Mouse (Mus musculus) hindbrain, embryonic 16.5 days (tissue): ENCODE results near the gene Son. TPM values are rescaled to one million over a fixed set of nuclear protein-coding genes. Genes with fewer than 3 reads are reported as not detected.

ENCODE experiments used
- ATAC-seq: fragments of 200-750 bp; cut with Nextera tagmentation; 2 replicates; pipeline ENCODE4 v1.8.0; 2017; ENCODE audit warnings: moderate TSS enrichment, moderate library complexity
- H3K27ac ChIP-seq: fragments of 300-500 bp; sonication (generic); 2 replicates; pipeline ENCODE4 v1.5.1; 2014; ENCODE audit warnings: low read depth, mild to moderate bottlenecking, control low read depth, low read length, moderate library complexity
- H3K27me3 ChIP-seq: fragments of 300-500 bp; sonication (generic); replicated peaks from 2 replicates; pipeline ENCODE4 v1.6.1; 2014; ENCODE audit warnings: low read length; ENCODE audit not compliant: control insufficient read depth, insufficient read depth
- H3K36me3 ChIP-seq: fragments of 300-500 bp; sonication (generic); 2 replicates; pipeline ENCODE4 v1.6.1; 2014; ENCODE audit warnings: mild to moderate bottlenecking, low read length, moderate library complexity, mixed read lengths; ENCODE audit not compliant: control insufficient read depth, insufficient read depth
- H3K4me1 ChIP-seq: fragments of 300-500 bp; sonication (generic); 2 replicates; pipeline ENCODE4 v1.6.1; 2014; ENCODE audit warnings: low read depth, low read length; ENCODE audit not compliant: control insufficient read depth, insufficient read depth
- H3K4me2 ChIP-seq: fragments of 300-500 bp; sonication (generic); 2 replicates; pipeline ENCODE4 v1.6.1; 2014; ENCODE audit warnings: mild to moderate bottlenecking, low read length, control low read depth, moderate library complexity
- H3K4me3 ChIP-seq: fragments of 300-500 bp; sonication (generic); 2 replicates; pipeline ENCODE4 v1.5.1; 2014; ENCODE audit warnings: mild to moderate bottlenecking, low read length, control low read depth, moderate library complexity
- H3K9ac ChIP-seq: fragments of 300-500 bp; sonication (generic); 2 replicates; pipeline ENCODE4 v1.6.1; 2014; ENCODE audit warnings: low read depth, mild to moderate bottlenecking, control low read depth, low read length, moderate library complexity
- H3K9me3 ChIP-seq: fragments of 300-500 bp; sonication (generic); 2 replicates; pipeline ENCODE4 v1.6.1; 2014; ENCODE audit warnings: mild to moderate bottlenecking, low read length, moderate library complexity; ENCODE audit not compliant: control insufficient read depth
- WGBS: fragments of 180-500 bp; shearing (Covaris S2); extraction: QIAGEN DNeasy Blood & Tissue Kit; methylation state at CpG from one replicate; pipeline ENCODE4 v1.1.7; 2014; 5-methylcytosine and 5-hydroxymethylcytosine counted together
- polyA plus RNA-seq: library from polyadenylated mRNA; unstranded; fragments of >200 nt; fragmentation: Nextera tagmentation; extraction: Ambion mirVana; gene quantifications from 2 replicates; pipeline ENCODE4 v1.2.1, GENCODE M21; 2015

The Son gene
- polyA plus RNA-seq, 1 experiment from 2014 or later, result 89.4 TPM

DNA sequence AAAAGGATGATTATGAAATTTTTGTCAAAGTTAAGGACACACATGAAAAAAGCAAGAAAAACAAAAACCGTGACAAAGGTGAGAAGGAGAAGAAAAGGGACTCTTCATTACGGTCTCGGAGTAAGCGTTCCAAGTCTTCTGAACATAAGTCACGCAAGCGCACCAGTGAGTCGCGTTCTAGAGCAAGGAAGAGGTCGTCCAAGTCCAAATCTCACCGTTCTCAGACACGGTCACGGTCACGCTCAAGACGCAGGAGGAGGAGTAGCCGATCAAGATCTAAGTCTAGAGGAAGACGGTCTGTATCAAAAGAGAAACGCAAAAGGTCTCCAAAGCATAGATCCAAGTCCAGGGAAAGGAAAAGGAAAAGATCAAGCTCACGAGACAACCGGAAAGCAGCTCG, 12.5 kb downstream of the Son start:
- H3K4me2 ChIP-seq, result no peak overlapping the region
- H3K4me3 ChIP-seq, result no peak overlapping the region
- WGBS, result 98% methylated on average over 20 of the region's 20 CpGs
- H3K36me3 ChIP-seq, result peaks cover 75% of the 10 kb centered on the region
- H3K27ac ChIP-seq, result no peak overlapping the region
- no peak for ATAC-seq
- H3K9me3 ChIP-seq, result no peaks in the 10 kb centered on the region
- H3K4me1 ChIP-seq, result no peaks in the 10 kb centered on the region
- H3K27me3 ChIP-seq, result no peaks in the 10 kb centered on the region
- no peak overlapping the region for H3K9ac ChIP-seq

DNA sequence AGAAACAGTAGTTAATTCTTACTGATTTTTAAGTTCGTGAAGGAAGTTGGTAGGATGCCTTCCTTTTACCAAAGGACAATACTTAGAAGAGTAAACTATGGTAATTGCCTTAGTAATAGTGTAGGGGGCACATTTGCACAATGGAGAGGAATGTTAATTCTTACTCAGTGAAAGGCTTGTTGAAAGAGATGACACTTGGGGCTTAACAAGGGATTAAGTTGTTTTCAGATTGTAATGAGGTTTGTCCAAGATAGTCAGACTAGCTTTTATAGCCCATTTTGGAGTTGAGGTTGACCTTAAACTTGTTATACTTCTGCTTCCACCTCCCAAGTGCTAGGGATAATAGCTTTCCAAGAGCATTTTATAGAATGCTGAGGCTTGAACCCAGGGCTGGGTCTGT, 14.1 kb downstream of the Son start:
- no peak overlapping the region for H3K4me3 ChIP-seq
- H3K9me3 ChIP-seq, result no peaks in the 10 kb centered on the region
- no peak overlapping the region for H3K9ac ChIP-seq
- ATAC-seq, result no peak
- no peak overlapping the region for H3K4me2 ChIP-seq
- no peaks in the 10 kb centered on the region for H3K27me3 ChIP-seq
- no peak overlapping the region for H3K27ac ChIP-seq
- peaks cover 72% of the 10 kb centered on the region for H3K36me3 ChIP-seq
- no peaks in the 10 kb centered on the region for H3K4me1 ChIP-seq
- WGBS, result 56% methylated on average over 1 of the region's 1 CpGs

DNA sequence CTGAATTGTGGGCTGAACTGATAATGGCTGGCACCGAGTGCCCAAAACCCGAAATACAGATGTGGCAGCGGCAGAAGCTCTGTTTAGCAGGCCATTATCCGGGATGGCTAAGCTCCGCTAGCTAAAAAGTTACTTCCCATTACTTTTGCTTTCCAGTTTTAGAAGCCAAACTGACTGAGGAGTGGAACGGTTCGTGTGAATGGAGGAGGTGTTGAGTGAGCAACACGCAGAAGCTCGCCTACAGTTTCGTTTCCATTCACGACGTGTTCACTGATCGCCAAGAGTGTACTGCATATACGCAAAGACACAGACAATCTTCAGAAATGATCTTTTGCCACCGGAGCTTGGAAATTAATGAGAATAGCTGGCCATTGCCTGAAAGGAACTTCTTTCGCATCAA, 15.0 kb downstream of the Son start:
- Histone ChIP-seq H3K4me1 (no peaks in the 10 kb centered on the region), H3K9me3 (no peaks in the 10 kb centered on the region), H3K36me3 (peaks cover 69% of the 10 kb centered on the region), H3K27ac (no peak overlapping the region), H3K4me2 (no peak overlapping the region), H3K9ac (no peak overlapping the region), H3K27me3 (no peaks in the 10 kb centered on the region), H3K4me3 (no peak overlapping the region)
- WGBS, result 96% methylated on average over 16 of the region's 16 CpGs
- ATAC-seq, result no peak

DNA sequence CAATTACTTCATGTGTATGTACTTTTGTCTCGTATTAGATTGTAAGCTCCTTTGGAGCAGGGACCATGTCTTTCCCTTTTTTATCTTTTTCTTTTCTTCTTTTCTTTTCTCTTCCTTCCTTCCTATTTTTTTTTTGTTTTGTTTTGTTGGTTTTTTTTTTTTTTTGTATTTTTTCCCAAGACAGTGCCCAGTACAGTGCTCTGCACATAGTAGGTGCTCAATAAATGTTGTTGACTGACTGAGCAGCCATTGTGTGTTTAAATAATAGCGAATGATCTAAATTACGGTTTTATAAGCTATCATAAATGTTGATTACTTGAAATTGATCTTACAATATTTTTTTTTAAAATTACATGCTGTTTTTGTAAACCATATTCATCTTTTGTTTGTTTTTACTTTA, 16.5 kb downstream of the Son start:
- Histone ChIP-seq H3K9ac (no peak overlapping the region), H3K27ac (no peak overlapping the region), H3K4me1 (no peaks in the 10 kb centered on the region), H3K4me3 (no peak overlapping the region), H3K4me2 (no peak overlapping the region), H3K27me3 (no peaks in the 10 kb centered on the region), H3K36me3 (peaks cover 58% of the 10 kb centered on the region), H3K9me3 (no peaks in the 10 kb centered on the region)
- no peak for ATAC-seq
- 97% methylated on average over 3 of the region's 3 CpGs for WGBS

DNA sequence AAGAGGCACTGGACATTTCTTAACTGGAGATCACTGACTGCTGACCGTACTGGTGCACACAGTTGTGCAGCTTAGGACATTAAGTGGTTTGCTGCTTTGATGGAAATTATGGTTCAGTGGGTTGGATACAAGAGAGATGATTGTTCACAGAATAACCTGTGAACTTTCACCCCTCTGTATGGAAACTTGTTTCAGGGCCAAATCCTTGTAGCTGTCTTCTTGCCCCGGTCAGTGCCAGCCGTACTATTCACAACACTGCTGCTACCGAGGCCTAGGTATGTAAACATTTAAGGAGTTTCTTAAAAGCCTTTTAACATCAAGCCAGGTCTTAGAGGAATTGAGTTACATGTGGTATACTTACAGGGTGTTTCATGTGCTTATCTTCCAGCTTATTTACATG, 27.2 kb downstream of the Son start:
- no peaks in the 10 kb centered on the region for H3K27me3 ChIP-seq
- H3K9ac ChIP-seq, result no peak overlapping the region
- no peak overlapping the region for H3K4me3 ChIP-seq
- no peaks in the 10 kb centered on the region for H3K4me1 ChIP-seq
- H3K9me3 ChIP-seq, result no peaks in the 10 kb centered on the region
- H3K36me3 ChIP-seq, result peaks cover 57% of the 10 kb centered on the region
- WGBS, result 83% methylated on average over 4 of the region's 4 CpGs
- H3K4me2 ChIP-seq, result no peak overlapping the region
- H3K27ac ChIP-seq, result no peak overlapping the region
- no peak for ATAC-seq

DNA sequence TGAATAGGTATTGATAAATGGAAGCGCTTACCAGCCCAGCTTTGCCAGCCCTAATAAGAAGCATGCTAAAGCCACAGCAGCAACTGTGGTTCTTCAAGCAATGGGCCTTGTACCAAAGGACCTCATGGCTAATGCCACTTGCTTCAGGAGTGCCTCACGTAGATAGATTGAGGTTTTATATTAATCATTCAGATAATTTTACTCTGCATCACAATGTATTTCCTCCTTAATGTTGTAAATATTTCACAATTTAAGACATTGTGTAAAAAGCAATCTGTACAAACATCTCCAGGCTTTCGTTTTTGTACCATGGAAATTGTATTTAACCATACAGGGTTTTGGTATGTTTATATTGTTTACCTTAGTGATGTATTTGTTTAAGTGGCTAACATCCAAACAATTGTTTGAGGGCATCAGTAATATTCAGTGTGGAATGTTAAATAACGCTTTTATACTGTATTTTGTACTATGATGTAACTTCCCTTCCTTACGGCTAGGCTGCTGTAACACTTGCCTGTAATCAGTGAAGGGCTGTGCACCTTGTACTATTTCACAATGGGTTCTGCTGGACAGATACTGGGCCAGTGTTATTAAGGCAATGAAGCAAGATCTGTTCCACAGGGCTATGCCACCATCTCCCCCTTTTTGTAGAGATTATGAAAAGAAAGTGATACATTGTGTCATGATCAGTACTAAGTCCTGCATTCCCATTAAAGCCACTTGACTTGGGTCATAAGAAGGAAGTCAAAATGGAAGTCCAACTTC, 31.0 kb downstream of the Son start:
- no peaks in the 10 kb centered on the region for H3K9me3 ChIP-seq
- 93% methylated on average over 5 of the region's 5 CpGs for WGBS
- peaks cover 41% of the 10 kb centered on the region for H3K36me3 ChIP-seq
- no peak overlapping the region for H3K4me3 ChIP-seq
- no peaks in the 10 kb centered on the region for H3K27me3 ChIP-seq
- ATAC-seq, result no peak
- no peaks in the 10 kb centered on the region for H3K4me1 ChIP-seq
- no peak overlapping the region for H3K27ac ChIP-seq
- no peak overlapping the region for H3K9ac ChIP-seq
- H3K4me2 ChIP-seq, result no peak overlapping the region

DNA sequence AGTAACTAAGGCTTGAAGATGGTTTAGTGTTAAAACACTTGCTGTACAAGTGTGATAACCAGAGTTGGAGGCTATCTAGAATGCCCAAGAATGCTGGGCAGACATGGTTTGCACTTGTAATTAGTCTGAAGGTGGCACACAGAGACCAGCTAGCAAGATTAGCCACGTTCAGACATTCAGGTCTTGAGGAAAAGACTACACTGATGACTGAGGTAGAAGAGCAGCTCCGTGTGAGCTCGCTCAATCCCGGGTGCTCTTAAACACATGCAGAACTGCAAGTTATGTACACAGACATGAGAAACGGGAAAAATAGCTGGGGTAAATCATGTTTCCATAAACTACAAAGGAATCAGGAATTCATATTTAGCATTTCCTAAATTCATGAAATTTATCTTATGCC, 33.4 kb downstream of the Son start:
- WGBS, result 88% methylated on average over 5 of the region's 5 CpGs
- Histone ChIP-seq H3K9ac (no peak overlapping the region), H3K4me3 (no peak overlapping the region)

DNA sequence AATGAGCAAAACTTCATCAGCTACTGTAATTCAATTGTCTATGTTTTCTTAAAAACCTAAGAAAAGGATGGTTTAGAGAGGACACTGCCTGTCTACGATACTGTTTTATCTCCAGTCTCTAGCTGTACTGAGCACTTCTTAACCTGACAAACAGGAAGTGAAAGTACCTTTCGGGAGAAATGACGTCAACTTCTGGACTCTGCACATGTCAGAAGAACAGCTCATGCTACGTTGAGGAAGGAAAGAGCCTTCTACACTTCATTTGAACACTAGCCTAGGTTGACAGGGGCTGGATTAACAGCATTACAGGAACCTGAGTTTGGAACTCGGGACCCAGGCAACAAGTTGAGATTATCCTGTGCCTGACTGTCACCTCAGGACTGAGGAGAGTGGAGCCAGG, 38.2 kb downstream of the Son start:
- Histone ChIP-seq H3K27me3 (no peaks in the 10 kb centered on the region), H3K36me3 (peaks cover 21% of the 10 kb centered on the region), H3K4me1 (peaks cover 13% of the 10 kb centered on the region), H3K27ac (no peak overlapping the region), H3K9me3 (no peaks in the 10 kb centered on the region), H3K4me3 (no peak overlapping the region), H3K9ac (no peak overlapping the region), H3K4me2 (no peak overlapping the region)
- 91% methylated on average over 5 of the region's 5 CpGs for WGBS
- no peak for ATAC-seq

More for the DNA sequence above, 33.4 kb downstream of the Son start:
- no peak for ATAC-seq
- Histone ChIP-seq H3K4me2 (no peak overlapping the region), H3K9me3 (no peaks in the 10 kb centered on the region), H3K4me1 (no peaks in the 10 kb centered on the region), H3K27ac (no peak overlapping the region), H3K36me3 (peaks cover 42% of the 10 kb centered on the region), H3K27me3 (no peaks in the 10 kb centered on the region)

DNA sequence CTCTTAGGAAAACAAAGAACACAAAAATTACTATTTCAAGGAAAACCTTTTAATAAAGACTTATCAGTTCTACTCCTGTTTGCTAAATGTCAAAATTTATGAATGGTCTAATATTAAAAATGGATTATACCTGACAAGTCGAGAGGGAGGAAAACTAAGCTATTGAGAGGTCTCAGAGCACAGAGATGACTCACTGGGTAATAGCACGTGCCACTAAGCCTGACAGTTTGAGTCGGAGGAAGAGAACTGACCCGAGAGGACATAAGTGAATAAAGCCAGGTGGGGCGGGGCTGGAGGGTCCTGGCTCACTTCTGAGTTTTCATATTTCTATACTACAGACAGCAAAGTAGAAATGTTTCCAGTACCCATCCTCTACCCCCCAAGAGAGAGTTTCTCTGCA, 39.1 kb downstream of the Son start:
- H3K36me3 ChIP-seq, result peaks cover 22% of the 10 kb centered on the region
- H3K4me2 ChIP-seq, result no peak overlapping the region
- H3K4me1 ChIP-seq, result peaks cover 13% of the 10 kb centered on the region
- H3K27me3 ChIP-seq, result no peaks in the 10 kb centered on the region
- no peaks in the 10 kb centered on the region for H3K9me3 ChIP-seq
- H3K4me3 ChIP-seq, result no peak overlapping the region
- no peak for ATAC-seq
- H3K9ac ChIP-seq, result no peak overlapping the region
- 90% methylated on average over 5 of the region's 5 CpGs for WGBS
- no peak overlapping the region for H3K27ac ChIP-seq
